Mouse (Mus musculus) left cerebral cortex, adult 8-10 months (tissue): ENCODE measurements around the gene Fchsd2. TPM values are rescaled to one million over a fixed set of nuclear protein-coding genes. Genes with fewer than 3 reads are reported as not detected.
"Not testable (repeated sequence)": the region's sequence is repeated elsewhere in the genome, so short reads cannot be mapped to it uniquely, and the experiment has no call there.

Experiments
- DNase-seq, 2 experiments: peaks; one replicate each; pipeline ENCODE4 v3.0.0; 2022; ENCODE audit warnings: low spot score in 2 of 2
- total RNA-seq, 4 experiments: library from RNA; stranded (reverse); gene quantifications; 2 replicates each; pipeline ENCODE4 v1.2.4; 2022

Gene Fchsd2
- total RNA-seq, 4 experiments from 2014 or later: 44.1 to 47.7 (median 46.5) TPM

- DNase-seq: no peak
Observed at GRCm38 (mm10) chr7:101113410-101113809, 20.7 kb downstream of the Fchsd2 start.

- DNase-seq: no peak
Observed at GRCm38 (mm10) chr7:101114328-101114727, 21.7 kb downstream of the Fchsd2 start.

GRCm38 (mm10) chr7:101119391-101119790 is 26.7 kb downstream of the Fchsd2 start:
- no peak for DNase-seq

- DNase-seq: no peak
Observed at GRCm38 (mm10) chr7:101123579-101124347, 31.1 kb downstream of the Fchsd2 start.

GRCm38 (mm10) chr7:101127737-101128136 is 35.1 kb downstream of the Fchsd2 start:
- DNase-seq: no peak

DNA sequence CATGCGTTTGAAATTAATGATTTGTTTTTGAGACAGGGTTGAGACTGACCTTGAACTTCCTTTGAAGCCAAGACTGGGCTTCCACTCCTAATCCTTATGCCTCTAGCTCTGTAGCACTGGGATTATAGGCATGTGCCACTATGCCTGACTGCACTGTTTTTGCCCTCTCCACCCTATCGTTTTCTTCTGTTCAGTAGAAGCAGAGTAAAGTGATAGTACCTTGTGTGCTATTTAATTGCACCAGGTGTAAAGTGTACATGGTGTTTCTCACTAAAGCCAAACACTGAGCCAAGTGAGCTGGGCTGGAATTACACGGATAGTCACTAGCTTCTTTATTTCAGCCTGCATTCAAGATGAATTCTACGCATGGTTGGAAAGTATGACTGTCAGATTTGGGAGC is 35.9 kb downstream of the Fchsd2 start:
- DNase-seq: no peak

DNA sequence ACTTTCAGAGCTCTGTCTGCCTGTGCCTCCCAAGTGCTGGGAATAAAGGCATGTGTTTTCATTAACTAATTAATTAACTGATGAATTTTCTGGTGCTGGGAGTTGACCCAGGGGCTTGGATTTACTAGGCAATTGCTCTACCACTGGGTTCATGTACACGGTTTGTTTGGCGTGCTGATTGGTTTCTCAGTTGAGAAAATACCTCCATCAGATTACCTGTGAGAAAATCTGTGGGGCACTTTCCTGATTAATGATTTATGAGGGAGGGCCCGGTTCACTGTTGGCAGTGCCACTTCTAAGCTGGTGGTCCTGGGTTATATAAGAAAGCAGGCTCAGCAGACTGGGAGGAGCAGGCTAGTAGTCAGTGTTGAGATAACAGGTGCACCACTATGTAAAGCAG is 38.0 kb downstream of the Fchsd2 start:
- no peak for DNase-seq

GRCm38 (mm10) chr7:101131281-101131680 is 38.6 kb downstream of the Fchsd2 start:
- no peak for DNase-seq

GRCm38 (mm10) chr7:101133591-101133990 is 40.9 kb downstream of the Fchsd2 start:
- DNase-seq: no peak

GRCm38 (mm10) chr7:101134117-101134516 is 41.5 kb downstream of the Fchsd2 start:
- no peak for DNase-seq

GRCm38 (mm10) chr7:101138819-101139218 is 46.2 kb downstream of the Fchsd2 start:
- DNase-seq: no peak

- DNase-seq: no peak
Observed at GRCm38 (mm10) chr7:101142907-101143306, 50.2 kb downstream of the Fchsd2 start.

DNA sequence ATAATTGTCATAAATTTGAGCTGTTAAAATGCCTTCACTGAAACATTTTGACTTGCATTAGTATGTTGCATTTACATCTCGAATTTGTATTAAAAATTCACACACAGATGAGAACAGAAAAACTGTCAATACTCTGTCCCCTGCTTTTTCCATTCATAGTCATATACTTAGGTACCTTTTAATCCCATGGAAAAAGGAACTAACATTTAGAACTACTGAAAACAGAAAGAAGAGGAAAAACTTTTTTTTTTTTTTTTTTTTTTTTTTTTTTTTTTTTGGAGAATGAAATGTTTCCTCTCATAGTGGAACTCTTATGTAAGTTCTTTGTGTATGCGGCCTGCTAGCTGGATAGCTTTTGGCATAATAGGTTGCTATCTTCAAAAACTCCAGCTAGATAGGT is 51.6 kb downstream of the Fchsd2 start:
- no peak for DNase-seq

DNA sequence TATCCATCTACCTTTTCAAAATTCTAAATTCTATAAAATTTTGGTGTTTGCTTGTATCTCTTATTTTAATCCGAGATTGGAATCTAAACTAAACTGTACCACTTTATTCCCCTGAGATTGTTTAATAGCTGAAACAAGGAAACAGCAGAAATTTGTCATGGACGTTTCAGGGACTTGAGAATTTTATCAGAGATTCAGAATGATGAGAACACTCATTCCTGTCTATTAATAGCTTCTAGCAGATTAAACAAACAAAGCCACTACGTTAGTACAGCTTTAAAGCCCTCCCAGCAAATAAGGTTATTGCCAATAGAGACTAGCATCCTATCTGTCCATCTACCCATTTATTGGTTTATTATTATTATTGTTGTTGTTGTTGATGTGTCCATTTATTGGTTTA is 56.4 kb downstream of the Fchsd2 start:
- no peak for DNase-seq

DNA sequence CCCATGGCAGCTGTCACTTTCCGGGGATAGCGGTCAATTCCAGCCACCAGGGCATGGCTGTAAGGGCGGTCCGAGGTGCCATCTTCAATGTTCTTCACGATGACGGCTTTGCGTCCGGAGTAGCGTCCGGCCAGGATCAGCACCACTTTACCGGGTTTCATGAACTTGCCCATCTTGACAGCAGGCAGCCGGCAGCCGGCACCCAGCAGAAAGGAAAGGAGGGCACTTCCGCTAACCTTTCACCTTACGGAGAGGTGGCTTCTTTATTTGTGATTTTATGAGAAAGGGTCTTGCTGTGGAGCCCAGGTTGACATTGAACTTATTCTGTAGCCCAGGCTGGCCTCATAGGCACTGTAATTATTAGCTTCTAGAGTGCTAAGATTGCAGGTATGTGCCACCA is 62.2 kb downstream of the Fchsd2 start:
- DNase-seq: not testable (repeated sequence)

- DNase-seq: no peak
Observed at GRCm38 (mm10) chr7:101155284-101155683, 62.6 kb downstream of the Fchsd2 start.

- no peak for DNase-seq
Observed at GRCm38 (mm10) chr7:101160266-101160665, 67.6 kb downstream of the Fchsd2 start.

DNA sequence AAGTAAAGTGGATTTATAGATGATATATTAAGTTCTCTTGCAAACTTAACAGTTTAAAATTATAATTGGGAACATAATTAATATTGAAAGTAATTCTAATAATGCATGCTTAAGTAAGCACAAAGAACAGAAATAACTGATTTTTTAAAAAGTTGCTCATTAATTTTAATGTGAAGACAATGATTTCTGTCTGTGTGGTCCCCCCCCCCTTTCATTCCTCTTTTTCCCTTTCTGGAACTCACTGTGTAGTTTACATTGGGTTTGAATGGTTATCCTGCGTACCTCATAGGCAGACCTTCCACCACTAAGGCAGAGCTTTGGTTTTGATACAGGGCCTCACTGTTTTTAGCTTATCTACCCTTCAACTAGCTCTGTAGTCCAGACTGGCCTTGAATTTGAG is 70.1 kb downstream of the Fchsd2 start:
- DNase-seq: no peak

GRCm38 (mm10) chr7:101163878-101164277 is 71.2 kb downstream of the Fchsd2 start:
- DNase-seq: no peak

DNA sequence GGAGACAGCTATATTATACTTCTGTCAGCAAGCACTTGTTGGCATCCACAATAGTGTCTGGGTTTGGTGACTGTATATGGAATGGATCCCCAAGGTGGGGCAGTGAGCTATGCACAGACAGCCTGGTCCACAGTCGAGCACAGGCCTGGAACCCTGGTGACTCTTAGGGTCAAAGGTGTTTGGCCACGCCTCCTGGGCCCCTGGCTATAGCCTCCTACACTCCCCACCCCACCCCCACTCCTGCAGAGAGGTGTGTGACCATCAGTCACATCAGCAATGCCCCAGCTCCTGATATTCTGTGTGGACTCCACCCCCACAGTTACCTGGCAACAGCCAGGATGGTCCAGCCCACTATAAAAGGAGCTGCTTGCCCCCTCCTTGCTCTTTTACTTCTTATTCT is 73.9 kb downstream of the Fchsd2 start:
- DNase-seq: no peak

GRCm38 (mm10) chr7:101170482-101170881 is 77.8 kb downstream of the Fchsd2 start:
- DNase-seq: no peak

GRCm38 (mm10) chr7:101171002-101171401 is 78.3 kb downstream of the Fchsd2 start:
- no peak for DNase-seq

- DNase-seq: no peak
Observed at GRCm38 (mm10) chr7:101173331-101173730, 80.7 kb downstream of the Fchsd2 start.

- no peak for DNase-seq
Observed at GRCm38 (mm10) chr7:101178751-101179150, 86.1 kb downstream of the Fchsd2 start.
